Mouse (Mus musculus) CD4-positive, CD25-positive, alpha-beta regulatory T cell, adult 4 months (primary cell): Measurements from ENCODE around the gene Zc3h12d. TPM values are rescaled to one million over a fixed set of nuclear protein-coding genes. Genes with fewer than 3 reads are reported as not detected.
A peak's percentile ranks its signal among the peaks of the same experiment; 100 is the strongest.

Source experiments
- ATAC-seq: one replicate; pipeline ENCODE4 v1.8.0; 2017
- polyA plus RNA-seq, 2 experiments: library from polyadenylated mRNA; unstranded; fragments of 100-300 nt; shearing (Covaris generic); gene quantifications; one replicate each; pipeline ENCODE4 v1.2.1; 2017

The Zc3h12d gene
- polyA plus RNA-seq, 2 experiments from 2014 or later: 51.7 to 87.3 TPM

- ATAC-seq: no peak
Measured at GRCm38 (mm10) chr10:7874194-7874593, 41.9 kb downstream of the Zc3h12d start.

DNA sequence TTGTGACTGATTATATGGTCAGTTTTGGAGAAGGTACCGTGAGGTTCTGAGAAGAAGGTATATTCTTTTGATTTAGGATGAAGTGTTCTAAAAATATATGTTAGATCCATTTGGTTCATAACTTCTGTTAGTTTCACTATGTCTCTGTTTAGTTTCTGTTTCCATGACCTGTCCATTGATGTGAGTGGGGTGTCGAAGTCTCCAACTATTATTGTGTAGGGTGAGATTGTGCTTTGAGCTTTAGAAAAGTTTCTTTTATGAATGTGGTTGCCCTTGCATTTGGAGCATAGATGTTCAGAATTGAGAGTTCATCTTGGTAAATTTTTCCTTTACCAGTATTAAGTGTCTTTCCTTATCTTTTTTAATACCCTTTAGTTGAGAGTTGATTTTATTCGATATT lies 48.0 kb downstream of the Zc3h12d start:
- ATAC-seq: peak; percentile 46

DNA sequence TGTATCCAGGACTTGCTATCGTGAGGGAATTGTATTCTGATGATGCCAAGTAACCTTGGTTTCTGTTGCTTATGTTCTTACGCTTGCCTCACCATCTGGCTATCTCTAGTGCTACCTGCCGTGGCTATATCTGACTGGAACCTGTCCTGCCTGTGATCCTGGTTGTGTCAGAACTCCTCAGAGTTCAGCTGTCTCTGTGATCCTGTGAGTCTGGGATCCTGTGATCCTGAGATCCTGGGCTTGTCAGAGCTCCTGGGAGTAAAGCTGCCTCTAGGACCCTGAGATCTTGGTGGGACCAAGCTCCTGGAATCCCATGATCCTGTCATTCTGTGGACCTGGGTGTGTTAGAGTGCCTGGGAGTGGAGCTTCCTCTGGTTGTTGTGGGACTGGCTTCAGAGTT lies 49.7 kb downstream of the Zc3h12d start:
- ATAC-seq: no peak

GRCm38 (mm10) chr10:7883524-7883923 lies 51.3 kb downstream of the Zc3h12d start:
- peak; percentile 88 for ATAC-seq

DNA sequence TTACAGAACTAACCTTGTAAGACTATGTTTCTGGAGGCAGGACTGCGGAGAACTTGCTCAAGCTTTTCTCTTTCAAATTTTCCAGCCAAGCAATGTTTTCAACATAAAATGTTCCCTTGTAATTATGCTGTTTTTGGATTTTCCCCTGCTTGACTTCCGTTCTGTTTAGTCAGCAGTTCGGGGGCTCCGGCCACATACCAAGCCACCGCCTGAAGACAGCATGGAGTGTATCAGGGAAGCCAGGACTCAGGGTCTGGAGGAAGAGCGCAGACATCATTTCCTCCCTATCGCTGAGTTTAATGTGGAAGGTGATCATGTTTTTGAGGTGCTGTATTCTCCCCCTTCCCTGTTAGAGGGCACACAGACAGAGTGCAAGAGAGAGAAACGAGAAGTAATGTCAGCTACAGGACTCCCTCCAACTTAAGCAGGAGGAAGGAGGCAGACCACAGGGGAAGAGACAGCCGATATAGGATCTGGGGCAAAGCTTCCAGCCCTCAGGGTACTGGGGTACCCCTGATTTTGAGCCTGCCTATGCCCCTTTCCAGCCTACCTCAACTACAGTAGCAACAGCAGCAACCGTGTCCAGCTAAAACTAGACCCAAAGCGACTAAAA lies 56.1 kb downstream of the Zc3h12d start:
- no peak for ATAC-seq

- ATAC-seq: no peak
Measured at GRCm38 (mm10) chr10:7900719-7901627, 68.7 kb downstream of the Zc3h12d start.

- no peak for ATAC-seq
Measured at GRCm38 (mm10) chr10:7904157-7904556, 71.9 kb downstream of the Zc3h12d start.

GRCm38 (mm10) chr10:7907151-7907550 lies 74.9 kb downstream of the Zc3h12d start:
- peak; percentile 26 for ATAC-seq

- no peak for ATAC-seq
Measured at GRCm38 (mm10) chr10:7911268-7911667, 79.0 kb downstream of the Zc3h12d start.

Other genes starting within 250 kb of the Zc3h12d start
- under 1 TPM in 1 of 2 experiments, not detected in 1; 0.35 TPM for gene Lrp11, start 242.7 kb upstream of the Zc3h12d start, polyA plus RNA-seq
- 10 to 100 TPM; 28.1 to 31.3 TPM for gene Nup43, start 165.0 kb upstream of the Zc3h12d start, polyA plus RNA-seq
- gene Pcmt1, start 151.3 kb upstream of the Zc3h12d start, polyA plus RNA-seq: 100 to 1,000 TPM; 109 to 118 TPM
- gene Lats1, start 151.3 kb upstream of the Zc3h12d start, polyA plus RNA-seq: 1 to 10 TPM; 5.8 to 7.2 TPM
- gene Katna1, start 106.5 kb upstream of the Zc3h12d start, polyA plus RNA-seq: 10 to 100 TPM; 79.6 to 87.1 TPM
- 10 to 100 TPM; 71.5 to 79.6 TPM for gene Ginm1, start 39.6 kb upstream of the Zc3h12d start, polyA plus RNA-seq
- 10 to 100 TPM; 76.4 to 77.5 TPM for gene Ppil4, start 39.6 kb upstream of the Zc3h12d start, polyA plus RNA-seq
- gene Tab2, start 123.8 kb downstream of the Zc3h12d start, polyA plus RNA-seq: 10 to 100 TPM; 35.3 to 38.3 TPM